Mouse (Mus musculus) megakaryocyte-erythroid progenitor cell, adult 5-6 weeks (primary cell): Measurements from ENCODE around the gene Gm8267. TPM values are rescaled to one million over a fixed set of nuclear protein-coding genes. Genes with fewer than 3 reads are reported as not detected.
"Not testable (repeated sequence)": the region's sequence is repeated elsewhere in the genome, so short reads cannot be mapped to it uniquely, and the experiment has no call there.

Experiments used
- ATAC-seq: replicated peaks from 2 replicates; pipeline ENCODE4 v1.8.0; 2016; ENCODE audit warnings: mild to moderate bottlenecking, inconsistent platforms; ENCODE audit not compliant: severe bottlenecking, poor library complexity, low FRiP score, low TSS enrichment
- total RNA-seq, 2 experiments: library from RNA; stranded (forward) in 1 of 2; stranded (reverse) in 1 of 2; fragments of 200-1000, 215-1000 nt in 1 of 2; fragments of >200 nt in 1 of 2; fragmentation: Nextera tagmentation in 1 of 2; gene quantifications; 2 replicates each; pipeline ENCODE4 v1.2.3; 2014 to 2017

The Gm8267 gene
- total RNA-seq (2014; fragmentation: Nextera tagmentation), result not detected in 2 replicates
- total RNA-seq (2017), result not detected in 2 replicates

- ATAC-seq, result no peak
Observed at GRCm38 (mm10) chr14:44750240-44750639, at the start of gene Gm8267. Gene Gm8267, minus strand, starts transcription at chr14:44750340.

DNA sequence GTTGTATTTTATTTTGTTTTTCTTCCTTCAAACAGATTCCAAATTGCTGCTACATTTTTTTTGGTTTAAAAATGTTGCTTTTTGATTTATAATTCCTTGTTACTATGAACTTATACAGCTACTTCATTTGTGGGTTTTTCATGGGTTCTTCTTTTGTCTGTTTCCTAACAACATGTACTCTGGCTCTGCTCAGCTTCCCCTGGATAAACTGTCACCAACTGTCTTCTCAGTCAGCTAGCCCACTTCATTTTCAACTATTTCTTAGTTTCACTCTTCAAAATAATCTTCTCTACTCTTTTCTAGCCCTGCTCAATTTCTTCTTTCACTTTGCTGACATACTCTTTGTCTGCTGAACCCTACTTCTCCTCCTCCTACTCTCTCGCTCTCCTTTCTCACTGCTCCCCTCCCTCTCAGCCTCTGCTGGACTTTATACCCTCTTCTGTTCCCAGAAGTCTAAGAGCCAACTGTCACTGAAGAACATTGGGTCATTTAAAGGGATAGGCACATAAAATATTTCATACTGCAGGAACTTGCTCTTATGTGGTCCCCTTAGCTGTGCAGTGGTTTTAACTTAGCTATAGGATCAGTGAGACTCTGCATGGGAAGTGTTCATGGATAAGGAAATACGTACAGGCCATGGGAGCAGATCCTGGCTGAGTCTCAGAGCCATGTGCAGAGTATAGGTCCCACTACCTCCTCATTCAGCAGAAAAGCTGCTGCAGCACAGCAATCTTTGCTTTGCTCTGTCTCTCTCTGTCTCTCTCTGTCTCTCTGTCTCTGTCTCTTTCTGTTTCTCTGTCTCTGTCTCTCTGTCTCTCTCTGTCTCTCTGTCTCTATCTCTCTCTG is 39.6 kb upstream of the Gm8267 start:
- ATAC-seq, result not testable (repeated sequence)

DNA sequence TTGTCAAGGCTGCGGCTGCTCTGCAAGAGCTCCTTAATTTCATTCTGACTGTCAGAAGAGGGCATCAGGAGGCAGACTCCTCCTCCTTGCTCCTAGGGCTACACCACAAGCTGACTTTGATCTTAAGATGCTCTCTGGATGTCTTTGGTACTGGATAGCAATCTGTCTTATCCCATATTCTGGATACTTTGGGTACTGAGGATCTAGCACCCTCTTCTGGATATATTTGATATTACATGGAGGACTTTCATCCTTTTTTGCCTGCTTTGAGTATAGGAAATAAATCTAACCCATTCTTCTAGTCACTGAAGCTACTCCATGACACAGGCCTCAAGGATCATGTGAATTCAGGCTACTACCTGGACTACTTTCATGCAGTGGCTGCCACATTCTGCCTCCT is 7.4 kb downstream of the Gm8267 start:
- ATAC-seq, result not testable (repeated sequence)

GRCm38 (mm10) chr14:44730711-44731110 is 19.4 kb downstream of the Gm8267 start:
- ATAC-seq, result not testable (repeated sequence)

- ATAC-seq, result not testable (repeated sequence)
Observed at GRCm38 (mm10) chr14:44706356-44706755, 43.8 kb downstream of the Gm8267 start, which contains the start of gene Gm8257. Gene Gm8257, minus strand, starts transcription at chr14:44706456.

Other genes with a start within 250 kb of the Gm8267 start
- not detected in 2 replicates for gene Gm17093, start 232.1 kb downstream of the Gm8267 start, total RNA-seq (2014; fragmentation: Nextera tagmentation)
- gene Gm17093, start 232.1 kb downstream of the Gm8267 start, total RNA-seq (2017), result not detected in 2 replicates
- not detected in 2 replicates for gene Gm8247, start 167.2 kb downstream of the Gm8267 start, total RNA-seq (2014; fragmentation: Nextera tagmentation)
- gene Gm8247, start 167.2 kb downstream of the Gm8267 start, total RNA-seq (2017), result not detected in 2 replicates
- gene Gm5624, start 122.4 kb downstream of the Gm8267 start, total RNA-seq (2014; fragmentation: Nextera tagmentation), result not detected in 2 replicates
- not detected in 2 replicates for gene Gm5624, start 122.4 kb downstream of the Gm8267 start, total RNA-seq (2017)
- gene Gm8257, start 43.9 kb downstream of the Gm8267 start, total RNA-seq (2014; fragmentation: Nextera tagmentation), result not detected in 2 replicates
- not detected in 2 replicates for gene Gm8257, start 43.9 kb downstream of the Gm8267 start, total RNA-seq (2017)
- gene Ptgdr, start 109.0 kb upstream of the Gm8267 start, total RNA-seq (2014; fragmentation: Nextera tagmentation), result not detected in 2 replicates
- not detected in 2 replicates for gene Ptgdr, start 109.0 kb upstream of the Gm8267 start, total RNA-seq (2017)
- gene Ptger2, start 237.9 kb upstream of the Gm8267 start, total RNA-seq (2014; fragmentation: Nextera tagmentation), result 0.64 TPM in 1 of 2 replicates, not detected in the other
- gene Ptger2, start 237.9 kb upstream of the Gm8267 start, total RNA-seq (2017), result 0.08 TPM in 1 of 2 replicates, not detected in the other